Comparison of ENCODE assay signal across 22 mouse cellular contexts in the genomic region with DNA sequence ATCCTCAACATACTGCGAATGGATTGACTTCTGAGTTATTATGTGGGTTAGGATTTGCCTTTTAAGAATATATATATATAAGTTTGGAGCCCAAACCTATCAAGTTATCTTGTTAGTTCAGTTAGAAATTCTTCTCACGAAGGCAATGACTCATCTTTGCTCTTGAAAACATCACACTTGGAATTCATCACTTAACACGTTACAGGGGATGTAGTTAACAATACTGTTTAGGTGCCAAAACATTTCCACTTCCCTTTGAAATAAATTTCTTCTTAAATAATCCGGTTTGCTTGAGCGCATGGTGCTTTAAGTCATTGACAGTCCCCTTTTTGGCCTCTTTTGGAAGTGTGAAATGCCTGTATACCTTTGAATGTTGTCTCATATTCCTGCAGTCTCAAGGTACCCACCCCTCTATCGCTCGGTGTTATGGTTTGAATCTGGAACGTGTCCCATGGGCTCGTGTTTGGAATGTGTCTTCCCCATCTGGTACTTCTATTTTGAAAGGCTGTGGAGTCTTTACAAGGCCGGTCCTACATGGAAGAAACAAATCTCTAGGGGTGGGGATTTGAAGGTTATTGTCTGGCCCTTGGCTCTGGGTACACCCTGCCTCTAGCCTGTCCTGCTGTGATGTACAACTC.
"Had no signal": no experiment of that assay in that cellular context is flagged by ENCODE, and none has a peak within 500 bp of the region (broad histone marks: within the 10 kb centered on the region; RNA-seq: fewer than 3 reads in every experiment).

No protein-coding gene starts in this region.

- H3K36me3 ChIP-seq: limb, embryonic 12.5 days; limb, embryonic 15.5 days; midbrain, embryonic 12.5 days; midbrain, embryonic 15.5 days; neural tube, embryonic 12.5 days; neural tube, embryonic 15.5 days had no signal

- ATAC-seq: intestine, embryonic 16.5 days; liver, postnatal 0 days; lung, postnatal 0 days; midbrain, embryonic 15.5 days had no signal

- H3K27me3 ChIP-seq: limb, embryonic 15.5 days; midbrain, embryonic 12.5 days; midbrain, embryonic 15.5 days; neural tube, embryonic 12.5 days; neural tube, embryonic 15.5 days had no signal

- H3K9me3 ChIP-seq: limb, embryonic 15.5 days; midbrain, embryonic 12.5 days; midbrain, embryonic 15.5 days; neural tube, embryonic 12.5 days; neural tube, embryonic 15.5 days had no signal

- H3K4me1 ChIP-seq: limb, embryonic 15.5 days had no signal

- H3K27ac ChIP-seq: limb, embryonic 12.5 days; limb, embryonic 15.5 days; liver, embryonic 14.5 days; macrophage; midbrain, embryonic 12.5 days; midbrain, embryonic 15.5 days; neural tube, embryonic 12.5 days; neural tube, embryonic 15.5 days had no signal

- H3K4me2 ChIP-seq: limb, embryonic 12.5 days; limb, embryonic 15.5 days; liver, embryonic 11.5 days; lung, embryonic 14.5 days; midbrain, embryonic 12.5 days; midbrain, embryonic 15.5 days; neural tube, embryonic 12.5 days; neural tube, embryonic 15.5 days had no signal

- H3K9ac ChIP-seq: limb, embryonic 12.5 days; limb, embryonic 15.5 days; liver, embryonic 14.5 days; liver, postnatal 0 days; lung, embryonic 14.5 days; midbrain, embryonic 12.5 days; midbrain, embryonic 15.5 days; neural tube, embryonic 12.5 days; neural tube, embryonic 15.5 days had no signal

- DNase-seq: kidney, adult 18-20 months; kidney, adult 9 months; kidney, postnatal 14 days; kidney, postnatal 4 days; liver, postnatal 0 days; lung, embryonic 14.5 days; retina, postnatal 1 day; right cerebral cortex, postnatal 14 days; thymus, adult 2 months; thymus, postnatal 14 days; thymus, postnatal 4 days had no signal

- H3K4me3 ChIP-seq: limb, embryonic 12.5 days; limb, embryonic 15.5 days; midbrain, embryonic 12.5 days; midbrain, embryonic 15.5 days; neural tube, embryonic 12.5 days; neural tube, embryonic 15.5 days had no signal
